Mouse (Mus musculus) heart, postnatal 0 days (tissue): ENCODE measurements around the gene Cdh15.

Source experiments
- CTCF ChIP-seq: IDR thresholded peaks from 2 replicates; pipeline ENCODE4 v1.5.1; 2016; ENCODE audit warnings: antibody characterized with exemption, control low read depth, low read depth
- EP300 ChIP-seq: IDR thresholded peaks from 2 replicates; pipeline ENCODE4 v1.6.1; 2016; ENCODE audit warnings: antibody characterized with exemption, low read depth

DNA sequence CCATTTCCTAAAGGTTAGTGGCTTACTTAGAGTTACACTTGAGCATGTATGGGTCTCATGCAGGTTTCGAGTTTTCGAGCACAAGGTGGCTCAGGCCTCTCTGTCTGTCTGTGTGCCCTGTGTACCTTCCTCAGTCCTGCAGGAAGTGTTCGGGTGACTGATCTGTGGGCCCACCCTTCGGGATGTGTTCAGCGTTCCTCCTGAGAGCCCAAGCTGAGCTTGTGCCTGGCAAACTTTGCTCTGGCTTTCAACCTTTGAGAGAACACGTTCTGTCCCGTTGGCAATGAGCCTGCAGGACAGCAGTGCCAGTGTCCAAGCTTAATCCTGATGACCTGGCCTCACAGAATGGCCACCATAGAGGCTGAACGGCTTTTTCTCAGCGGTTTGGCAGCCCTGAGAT is 22.8 kb upstream of the Cdh15 start:
- TF ChIP-seq CTCF: no peak
- TF ChIP-seq EP300: no peak
